Mouse (Mus musculus) heart, embryonic 16.5 days (tissue): ENCODE measurements around the gene Psors1c2. TPM values are rescaled to one million over a fixed set of nuclear protein-coding genes. Genes with fewer than 3 reads are reported as not detected.

ENCODE experiments used
- ATAC-seq: fragments of 200-750 bp; cut with Nextera tagmentation; replicated peaks from 2 replicates; pipeline ENCODE4 v1.8.0; 2017; ENCODE audit warnings: moderate number of reproducible peaks; ENCODE audit not compliant: insufficient read depth, low FRiP score; ENCODE audit errors: extremely low read depth
- H3K27ac ChIP-seq: fragments of 300-500 bp; sonication (generic); 2 replicates; pipeline ENCODE4 v1.5.1; 2014; ENCODE audit warnings: mild to moderate bottlenecking, low read length, control low read depth, moderate library complexity
- H3K27me3 ChIP-seq: fragments of 300-500 bp; sonication (generic); 2 replicates; pipeline ENCODE4 v1.6.1; 2014; ENCODE audit warnings: low read length, mixed read lengths; ENCODE audit not compliant: control insufficient read depth, insufficient read depth
- H3K36me3 ChIP-seq: fragments of 300-500 bp; sonication (generic); 2 replicates; pipeline ENCODE4 v1.6.1; 2014; ENCODE audit not compliant: control insufficient read depth, insufficient read depth
- H3K4me1 ChIP-seq: fragments of 300-500 bp; sonication (generic); 2 replicates; pipeline ENCODE4 v1.6.1; 2014; ENCODE audit warnings: low read length, mixed read lengths; ENCODE audit not compliant: control insufficient read depth, insufficient read depth
- H3K4me2 ChIP-seq: fragments of 300-500 bp; sonication (generic); 2 replicates; pipeline ENCODE4 v1.6.1; 2014; ENCODE audit warnings: low read depth, mild to moderate bottlenecking, control low read depth, low read length
- H3K4me3 ChIP-seq: fragments of 300-500 bp; sonication (generic); 2 replicates; pipeline ENCODE4 v1.5.1; 2014; ENCODE audit warnings: mild to moderate bottlenecking, control low read depth, low read length
- H3K9ac ChIP-seq: fragments of 300-500 bp; sonication (generic); 2 replicates; pipeline ENCODE4 v1.6.1; 2014; ENCODE audit warnings: low read length, control low read depth
- H3K9me3 ChIP-seq: fragments of 300-500 bp; sonication (generic); replicated peaks from 2 replicates; pipeline ENCODE4 v1.6.1; 2016; ENCODE audit warnings: low read length; ENCODE audit not compliant: control insufficient read depth
- WGBS: fragments of 180-500 bp; shearing (Covaris S2); extraction: QIAGEN DNeasy Blood & Tissue Kit; methylation state at CpG from one replicate; pipeline ENCODE4 v1.1.7; 2014; 5-methylcytosine and 5-hydroxymethylcytosine counted together
- polyA plus RNA-seq: library from polyadenylated mRNA; unstranded; fragments of >200 nt; fragmentation: Nextera tagmentation; extraction: Ambion mirVana; gene quantifications from 2 replicates; pipeline ENCODE4 v1.2.1, GENCODE M21; 2015

The Psors1c2 gene
- 1.6 and 1.9 TPM in 2 replicates for polyA plus RNA-seq

GRCm38 (mm10) chr17:35532901-35533300 lies at the start of gene Psors1c2:
Psors1c2 (plus strand) TSS chr17:35533201.
- WGBS = 16% methylated on average over 7 of the region's 7 CpGs
- no peaks in the 10 kb centered on the region; the same call in 1 of the 2 replicates for H3K27me3 ChIP-seq
- no peak within 1 kb of the TSS for H3K9ac ChIP-seq
- H3K4me3 ChIP-seq = no peak within 1 kb of the TSS
- no peaks in the 10 kb centered on the region for H3K4me1 ChIP-seq
- H3K9me3 ChIP-seq = no peaks in the 10 kb centered on the region
- no peak within 1 kb of the TSS for H3K27ac ChIP-seq
- ATAC-seq = no peak
- H3K36me3 ChIP-seq = peaks cover 11% of the 10 kb centered on the region
- no peak within 1 kb of the TSS for H3K4me2 ChIP-seq

- 2% methylated on average over 9 of the region's 9 CpGs for WGBS
- Histone ChIP-seq H3K4me3 (no peak overlapping the region), H3K27me3 (no peaks in the 10 kb centered on the region), H3K4me2 (no peak overlapping the region), H3K4me1 (no peaks in the 10 kb centered on the region), H3K36me3 (no peaks in the 10 kb centered on the region), H3K27ac (no peak overlapping the region), H3K9me3 (no peaks in the 10 kb centered on the region), H3K9ac (no peak overlapping the region)
- ATAC-seq = no peak
These were observed 48.9 kb upstream of the Psors1c2 start for GRCm38 (mm10) chr17:35484066-35484465.

GRCm38 (mm10) chr17:35485702-35486101 lies 47.3 kb upstream of the Psors1c2 start:
- peak overlapping the region; percentile 46 for H3K27ac ChIP-seq
- WGBS = 27% methylated on average over 4 of the region's 4 CpGs

GRCm38 (mm10) chr17:35486726-35487125 lies 46.3 kb upstream of the Psors1c2 start:
- 54% methylated on average over 10 of the region's 10 CpGs for WGBS
- Histone ChIP-seq H3K4me3 (no peak overlapping the region), H3K36me3 (no peaks in the 10 kb centered on the region), H3K9me3 (no peaks in the 10 kb centered on the region), H3K27ac (no peak overlapping the region), H3K9ac (no peak overlapping the region), H3K27me3 (no peaks in the 10 kb centered on the region), H3K4me2 (no peak overlapping the region), H3K4me1 (no peaks in the 10 kb centered on the region)
- ATAC-seq = no peak

More at GRCm38 (mm10) chr17:35485702-35486101, 47.3 kb upstream of the Psors1c2 start:
- H3K36me3 ChIP-seq = no peaks in the 10 kb centered on the region
- no peaks in the 10 kb centered on the region for H3K27me3 ChIP-seq
- no peak overlapping the region for H3K9ac ChIP-seq
- ATAC-seq = 0 out of 2 replicates have a peak, but pooled peaks have one; percentile 55
- H3K4me1 ChIP-seq = no peaks in the 10 kb centered on the region
- H3K4me3 ChIP-seq = no peak overlapping the region
- no peaks in the 10 kb centered on the region for H3K9me3 ChIP-seq
- no peak overlapping the region for H3K4me2 ChIP-seq

GRCm38 (mm10) chr17:35488041-35488440 lies 45.0 kb upstream of the Psors1c2 start:
- H3K9ac ChIP-seq = no peak overlapping the region
- H3K27me3 ChIP-seq = no peaks in the 10 kb centered on the region
- no peaks in the 10 kb centered on the region for H3K4me1 ChIP-seq
- no peak for ATAC-seq
- no peaks in the 10 kb centered on the region for H3K36me3 ChIP-seq
- 91% methylated on average over 2 of the region's 2 CpGs for WGBS
- no peak overlapping the region for H3K27ac ChIP-seq
- H3K4me2 ChIP-seq = no peak overlapping the region
- H3K4me3 ChIP-seq = no peak overlapping the region
- no peaks in the 10 kb centered on the region for H3K9me3 ChIP-seq

GRCm38 (mm10) chr17:35490320-35490719 lies 42.7 kb upstream of the Psors1c2 start:
- no peak for ATAC-seq
- H3K9me3 ChIP-seq = no peaks in the 10 kb centered on the region

GRCm38 (mm10) chr17:35497124-35497523 lies 35.9 kb upstream of the Psors1c2 start:
- no peaks in the 10 kb centered on the region for H3K4me1 ChIP-seq
- 92% methylated on average over 7 of the region's 7 CpGs for WGBS
- H3K9ac ChIP-seq = no peak overlapping the region
- H3K36me3 ChIP-seq = no peaks in the 10 kb centered on the region
- H3K27me3 ChIP-seq = no peaks in the 10 kb centered on the region
- H3K4me2 ChIP-seq = no peak overlapping the region
- no peak overlapping the region for H3K4me3 ChIP-seq
- ATAC-seq = no peak
- H3K27ac ChIP-seq = no peak overlapping the region
- H3K9me3 ChIP-seq = no peaks in the 10 kb centered on the region

More at GRCm38 (mm10) chr17:35490320-35490719, 42.7 kb upstream of the Psors1c2 start:
- Histone ChIP-seq H3K27ac (no peak overlapping the region), H3K36me3 (no peaks in the 10 kb centered on the region), H3K4me1 (no peaks in the 10 kb centered on the region), H3K4me3 (no peak overlapping the region), H3K9ac (no peak overlapping the region), H3K4me2 (no peak overlapping the region), H3K27me3 (no peaks in the 10 kb centered on the region)
- 78% methylated on average over 5 of the region's 5 CpGs for WGBS

- Histone ChIP-seq H3K27ac (no peak overlapping the region), H3K9me3 (no peaks in the 10 kb centered on the region), H3K9ac (no peak overlapping the region), H3K4me3 (no peak overlapping the region), H3K4me2 (no peak overlapping the region), H3K36me3 (no peaks in the 10 kb centered on the region), H3K27me3 (peaks cover 25% of the 10 kb centered on the region), H3K4me1 (no peaks in the 10 kb centered on the region)
- WGBS = 17% methylated on average over 6 of the region's 6 CpGs
- no peak for ATAC-seq
These were observed 30.8 kb upstream of the Psors1c2 start for GRCm38 (mm10) chr17:35502226-35502625.

- WGBS = 51% methylated on average over 5 of the region's 5 CpGs
- Histone ChIP-seq H3K9me3 (no peaks in the 10 kb centered on the region), H3K4me2 (no peak overlapping the region), H3K9ac (no peak overlapping the region), H3K27ac (no peak overlapping the region), H3K27me3 (peaks cover 29% of the 10 kb centered on the region), H3K4me1 (no peaks in the 10 kb centered on the region), H3K4me3 (no peak overlapping the region), H3K36me3 (no peaks in the 10 kb centered on the region)
- no peak for ATAC-seq
These were observed 30.2 kb upstream of the Psors1c2 start for GRCm38 (mm10) chr17:35502762-35503161.
